ENCODE assay signal across 13 mouse cellular contexts in genomic region chr10:41635276-41636033, GRCm38 (mm10).
DNase-seq lines count a peak whose midpoint lies in the region; ATAC-seq lines count a peak whose summit lies in the region.
"Had no signal": no experiment of that assay in that cellular context is flagged by ENCODE, and none has a peak within 500 bp of the region (broad histone marks: within the 10 kb centered on the region; RNA-seq: fewer than 3 reads in every experiment).

No protein-coding gene starts in this region.

- H3K36me3 ChIP-seq in lung, embryonic 15.5 days = no peaks in the 10 kb centered on the region
- H3K36me3 ChIP-seq: heart, embryonic 12.5 days; hindbrain, embryonic 15.5 days; liver, embryonic 13.5 days; midbrain, embryonic 12.5 days had no signal

- H3K4me3 ChIP-seq in lung, embryonic 15.5 days = no peak overlapping the region
- H3K4me3 ChIP-seq: erythroblast, embryonic 14.5 days; heart, embryonic 12.5 days; hindbrain, embryonic 15.5 days; left cerebral cortex, adult 2 months; liver, embryonic 13.5 days; midbrain, embryonic 12.5 days had no signal

- peaks cover 7% of the 10 kb centered on the region for H3K4me1 ChIP-seq in lung, embryonic 15.5 days
- H3K4me1 ChIP-seq: hindbrain, embryonic 15.5 days; liver, embryonic 13.5 days; midbrain, embryonic 12.5 days had no signal

- no peaks in the 10 kb centered on the region for H3K27me3 ChIP-seq in lung, embryonic 15.5 days
- H3K27me3 ChIP-seq: heart, embryonic 12.5 days; hindbrain, embryonic 15.5 days; liver, embryonic 13.5 days had no signal

- no peak overlapping the region for H3K27ac ChIP-seq in lung, embryonic 15.5 days
- H3K27ac ChIP-seq: hindbrain, embryonic 15.5 days; left cerebral cortex, adult 2 months; liver, embryonic 13.5 days; midbrain, embryonic 12.5 days had no signal

- H3K9me3 ChIP-seq in lung, embryonic 15.5 days = no peaks in the 10 kb centered on the region
- H3K9me3 ChIP-seq: hindbrain, embryonic 15.5 days; liver, embryonic 13.5 days; midbrain, embryonic 12.5 days had no signal

- ATAC-seq in lung, embryonic 15.5 days (ENCODE audit: borderline replicate concordance, extremely low read depth, low FRiP score, low TSS enrichment) = peak; percentile 64; the same call in 1 of the 2 replicates

- no peak overlapping the region for H3K4me2 ChIP-seq in lung, embryonic 15.5 days
- H3K4me2 ChIP-seq: heart, embryonic 12.5 days; hindbrain, embryonic 15.5 days; liver, embryonic 13.5 days; midbrain, embryonic 12.5 days had no signal

- DNase-seq in lung, postnatal 25 days (ENCODE audit: low spot score) = no peak
- DNase-seq in brain, adult 2 months (ENCODE audit: low read depth, low spot score) = peak; percentile 63
- DNase-seq in lung, postnatal 10 days = peak; percentile 31
- peak; percentile 39 to 58 for DNase-seq in thymus, postnatal 36 days
- no peak for DNase-seq in B cell, adult 2 months
- no peak for DNase-seq in urinary bladder, postnatal 14 days (ENCODE audit: low spot score)
- DNase-seq: liver, embryonic 13.5 days had no signal

- 53% methylated on average over 9 of the region's 9 CpGs for WGBS in lung, embryonic 15.5 days

- no peak overlapping the region for H3K9ac ChIP-seq in lung, embryonic 15.5 days
- H3K9ac ChIP-seq: heart, embryonic 12.5 days; hindbrain, embryonic 15.5 days; liver, embryonic 13.5 days; midbrain, embryonic 12.5 days had no signal

Comparison
In these comparisons a context has a peak if more than half of its experiments do, and no peak if none do; other contexts are left out.
1. DNase-seq: peak in brain, adult 2 months (single experiment), lung, postnatal 10 days (single experiment) and thymus, postnatal 36 days (2 of 2); none in lung, postnatal 25 days (single experiment), B cell, adult 2 months (0 of 2) and urinary bladder, postnatal 14 days (single experiment).